Mouse (Mus musculus) forebrain, embryonic 12.5 days (tissue): Measurements from ENCODE around the gene Ccdc86. TPM values are rescaled to one million over a fixed set of nuclear protein-coding genes. Genes with fewer than 3 reads are reported as not detected.

Experiments used
- ATAC-seq: fragments of 200-750 bp; cut with Nextera tagmentation; 2 replicates; pipeline ENCODE4 v1.8.0; 2017; ENCODE audit warnings: moderate TSS enrichment; ENCODE audit not compliant: low FRiP score
- H3K27ac ChIP-seq: fragments of 300-500 bp; sonication (generic); 2 replicates; pipeline ENCODE4 v1.5.1; 2016; ENCODE audit warnings: mild to moderate bottlenecking
- H3K27me3 ChIP-seq: fragments of 300-500 bp; sonication (generic); 2 replicates; pipeline ENCODE4 v1.6.1; 2016; ENCODE audit warnings: mild to moderate bottlenecking
- H3K36me3 ChIP-seq: fragments of 300-500 bp; sonication (generic); replicated peaks from 2 replicates; pipeline ENCODE4 v1.6.1; 2016; ENCODE audit warnings: mild to moderate bottlenecking
- H3K4me1 ChIP-seq: fragments of 300-500 bp; sonication (generic); 2 replicates; pipeline ENCODE4 v1.6.1; 2016
- H3K4me2 ChIP-seq: fragments of 300-500 bp; sonication (generic); 2 replicates; pipeline ENCODE4 v1.6.1; 2016; ENCODE audit warnings: mild to moderate bottlenecking, moderate library complexity
- H3K4me3 ChIP-seq: fragments of 300-500 bp; sonication (generic); replicated peaks from 2 replicates; pipeline ENCODE4 v1.5.1; 2016; ENCODE audit warnings: mild to moderate bottlenecking
- H3K9ac ChIP-seq: fragments of 300-500 bp; sonication (generic); 2 replicates; pipeline ENCODE4 v1.6.1; 2016; ENCODE audit warnings: mild to moderate bottlenecking
- H3K9me3 ChIP-seq: fragments of 300-500 bp; sonication (generic); 2 replicates; pipeline ENCODE4 v1.6.1; 2016
- WGBS: fragments of 180-500 bp; shearing (Covaris S2); methylation state at CpG from one replicate; pipeline ENCODE4 v1.1.7; 2016; 5-methylcytosine and 5-hydroxymethylcytosine counted together
- polyA plus RNA-seq: library from polyadenylated mRNA; unstranded; fragments of >200 nt; fragmentation: Nextera tagmentation; extraction: Ambion mirVana; gene quantifications from 2 replicates; pipeline ENCODE4 v1.2.1, GENCODE M21; 2016

The Ccdc86 gene
- polyA plus RNA-seq, 1 experiment from 2014 or later: 27.0 TPM

DNA sequence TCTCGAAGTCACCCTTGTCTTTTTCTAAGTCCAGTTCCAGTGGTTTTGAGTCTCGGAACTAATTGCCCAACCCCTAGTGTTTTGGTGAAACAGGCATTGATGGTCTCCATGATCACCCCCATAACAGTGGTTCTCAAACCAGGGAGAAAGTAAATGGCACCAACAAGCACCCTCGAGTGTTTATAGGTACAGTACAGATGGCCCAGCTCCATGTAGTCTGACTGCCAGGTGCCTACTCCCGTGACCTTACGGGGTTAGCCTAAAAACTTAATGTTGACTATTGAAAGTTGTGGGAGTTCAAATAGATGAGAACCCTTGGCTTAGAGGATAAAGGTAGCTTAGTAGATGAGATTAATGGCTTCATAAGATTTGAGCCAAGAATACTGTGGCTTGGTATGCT, 48.0 kb downstream of the Ccdc86 start:
- Histone ChIP-seq H3K4me1 (peaks cover 13% of the 10 kb centered on the region), H3K27ac (no peak overlapping the region), H3K4me2 (no peak overlapping the region), H3K9ac (no peak overlapping the region), H3K36me3 (peaks cover 91% of the 10 kb centered on the region), H3K27me3 (no peaks in the 10 kb centered on the region), H3K4me3 (no peak overlapping the region), H3K9me3 (no peaks in the 10 kb centered on the region)
- ATAC-seq: no peak
- WGBS: 92% methylated on average over 5 of the region's 5 CpGs

- H3K27ac ChIP-seq: no peak overlapping the region
- whole genome bisulfite sequencing: 89% methylated on average over 6 of the region's 6 CpGs
- no peak overlapping the region for H3K4me2 ChIP-seq
- H3K36me3 ChIP-seq: peaks cover 84% of the 10 kb centered on the region
- H3K4me1 ChIP-seq: peaks cover 15% of the 10 kb centered on the region
- H3K9ac ChIP-seq: no peak overlapping the region
- H3K27me3 ChIP-seq: no peaks in the 10 kb centered on the region
- ATAC-seq: no peak
- H3K9me3 ChIP-seq: no peaks in the 10 kb centered on the region
- no peak overlapping the region for H3K4me3 ChIP-seq
Measured at GRCm38 (mm10) chr19:10900315-10900714, 48.8 kb downstream of the Ccdc86 start.

DNA sequence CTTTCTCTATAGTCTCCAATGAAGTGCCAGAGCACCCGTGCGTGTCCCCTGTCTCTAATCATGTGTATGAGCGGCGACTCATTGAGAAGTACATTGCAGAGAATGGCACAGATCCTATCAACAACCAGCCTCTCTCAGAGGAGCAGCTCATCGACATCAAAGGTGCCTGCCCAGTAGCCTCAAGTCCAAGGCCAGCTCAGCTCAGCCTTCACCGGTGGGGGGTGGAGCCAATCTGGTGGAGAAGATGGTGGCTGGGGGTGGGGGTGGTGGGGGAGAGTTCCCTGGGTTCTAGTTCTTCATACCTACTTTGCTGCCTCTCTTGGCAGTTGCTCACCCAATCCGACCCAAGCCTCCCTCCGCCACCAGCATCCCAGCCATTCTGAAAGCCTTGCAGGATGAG, 51.6 kb downstream of the Ccdc86 start:
- H3K27ac ChIP-seq: no peak overlapping the region
- 0 out of 2 replicates have a peak overlapping the region, but pooled peaks have one; percentile 86 for H3K4me2 ChIP-seq
- peaks cover 56% of the 10 kb centered on the region for H3K36me3 ChIP-seq
- no peaks in the 10 kb centered on the region for H3K9me3 ChIP-seq
- H3K27me3 ChIP-seq: no peaks in the 10 kb centered on the region
- H3K4me3 ChIP-seq: no peak overlapping the region
- no peak for ATAC-seq
- H3K4me1 ChIP-seq: peaks cover 20% of the 10 kb centered on the region
- WGBS: 92% methylated on average over 8 of the region's 8 CpGs
- H3K9ac ChIP-seq: no peak overlapping the region

GRCm38 (mm10) chr19:10896849-10897248, 52.2 kb downstream of the Ccdc86 start:
- 83% methylated on average over 7 of the region's 7 CpGs for WGBS
- peak overlapping the region; percentile 86 for H3K4me3 ChIP-seq
- peak overlapping the region; percentile 86 for H3K4me2 ChIP-seq
- peaks cover 50% of the 10 kb centered on the region for H3K36me3 ChIP-seq
- peak overlapping the region; percentile 87; the same call in 1 of the 2 replicates for H3K9ac ChIP-seq
- H3K9me3 ChIP-seq: no peaks in the 10 kb centered on the region
- H3K4me1 ChIP-seq: peaks cover 20% of the 10 kb centered on the region
- no peak overlapping the region for H3K27ac ChIP-seq
- H3K27me3 ChIP-seq: no peaks in the 10 kb centered on the region
- no peak for ATAC-seq

- Histone ChIP-seq H3K4me3 (peak overlapping the region; percentile 86), H3K27ac (peak overlapping the region; percentile 92), H3K36me3 (peaks cover 38% of the 10 kb centered on the region), H3K9me3 (no peaks in the 10 kb centered on the region), H3K9ac (peak overlapping the region; percentile 87), H3K27me3 (no peaks in the 10 kb centered on the region), H3K4me1 (peaks cover 20% of the 10 kb centered on the region), H3K4me2 (peak overlapping the region; percentile 86)
- ATAC-seq: no peak
- 2% methylated on average over 16 of the region's 16 CpGs for WGBS
Measured at GRCm38 (mm10) chr19:10895708-10896107, 53.4 kb downstream of the Ccdc86 start.

DNA sequence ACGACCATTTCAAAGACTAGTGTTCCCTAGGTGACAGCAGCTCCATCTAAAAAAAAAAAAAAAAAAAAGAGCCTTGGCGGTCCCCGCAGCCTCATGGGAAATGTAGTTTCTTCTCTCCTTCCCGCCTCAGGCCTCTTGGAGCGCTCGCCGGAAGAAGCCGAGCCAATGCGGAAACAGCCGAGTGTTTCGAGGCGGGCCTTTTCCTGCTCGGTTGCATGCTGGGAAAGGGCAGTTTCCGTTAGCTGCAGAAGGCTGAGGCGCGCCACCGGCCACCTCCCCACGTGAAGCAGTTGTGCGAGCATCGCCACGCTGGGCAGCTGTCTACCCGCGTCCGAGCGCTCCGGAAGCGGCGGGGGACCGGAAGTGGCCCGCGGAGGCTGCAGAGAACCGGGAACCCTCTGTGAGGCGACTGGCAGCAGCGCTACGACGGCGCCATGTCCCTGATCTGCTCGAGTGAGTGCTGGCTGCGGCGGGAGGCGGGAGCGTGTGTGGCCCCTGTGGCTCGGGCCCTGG, 54.0 kb downstream of the Ccdc86 start, which contains the start of gene Prpf19:
Gene Prpf19 (plus strand): TSS at position 216 of the 513 bp plus-strand sequence.
- Histone ChIP-seq H3K9ac (peak within 1 kb of the TSS; percentile 87), H3K36me3 (peaks cover 32% of the 10 kb centered on the region), H3K4me3 (peak within 1 kb of the TSS; percentile 86), H3K4me1 (peaks cover 20% of the 10 kb centered on the region), H3K4me2 (peak within 1 kb of the TSS; percentile 86), H3K9me3 (no peaks in the 10 kb centered on the region), H3K27ac (peak within 1 kb of the TSS; percentile 92), H3K27me3 (no peaks in the 10 kb centered on the region)
- WGBS: under 1% methylated on average over 43 of the region's 43 CpGs
- peak; percentile 95 for ATAC-seq

GRCm38 (mm10) chr19:10892201-10892600, 56.9 kb downstream of the Ccdc86 start:
- Histone ChIP-seq H3K9me3 (no peaks in the 10 kb centered on the region), H3K9ac (no peak overlapping the region), H3K36me3 (peaks cover 3% of the 10 kb centered on the region; the same call in 1 of the 2 replicates), H3K4me2 (no peak overlapping the region), H3K27me3 (no peaks in the 10 kb centered on the region), H3K4me3 (no peak overlapping the region), H3K4me1 (peaks cover 19% of the 10 kb centered on the region), H3K27ac (no peak overlapping the region)
- 88% methylated on average over 3 of the region's 3 CpGs for WGBS
- no peak for ATAC-seq

Other genes starting within 250 kb of the Ccdc86 start
- gene Cd5, start 210.3 kb downstream of the Ccdc86 start, polyA plus RNA-seq: not detected in 2 replicates
- gene Cd6, start 119.2 kb downstream of the Ccdc86 start, polyA plus RNA-seq: not detected in 2 replicates
- gene Slc15a3, start 109.5 kb downstream of the Ccdc86 start, polyA plus RNA-seq: 0.12 and 0.38 TPM in 2 replicates
- 115 and 126 TPM in 2 replicates for gene Tmem132a, start 79.3 kb downstream of the Ccdc86 start, polyA plus RNA-seq
- 35.6 and 36.6 TPM in 2 replicates for gene Tmem109, start 67.3 kb downstream of the Ccdc86 start, polyA plus RNA-seq
- gene Prpf19, start 54.0 kb downstream of the Ccdc86 start, polyA plus RNA-seq: 43.3 and 49.6 TPM in 2 replicates
- gene Zp1, start 28.6 kb downstream of the Ccdc86 start, polyA plus RNA-seq: not detected in 2 replicates
- 0.08 TPM in 1 of 2 replicates, not detected in the other for gene Ptgdr2, start 12.1 kb downstream of the Ccdc86 start, polyA plus RNA-seq
- gene Ms4a10, start 25.4 kb upstream of the Ccdc86 start, polyA plus RNA-seq: not detected in 2 replicates
- not detected in 2 replicates for gene Ms4a15, start 44.0 kb upstream of the Ccdc86 start, polyA plus RNA-seq
- not detected in 2 replicates for gene Ms4a18, start 68.8 kb upstream of the Ccdc86 start, polyA plus RNA-seq
- gene Ms4a8a, start 131.8 kb upstream of the Ccdc86 start, polyA plus RNA-seq: not detected in 2 replicates
- gene 1700017D01Rik, start 181.6 kb upstream of the Ccdc86 start, polyA plus RNA-seq: not detected in 2 replicates
- gene 1700025F22Rik, start 216.1 kb upstream of the Ccdc86 start, polyA plus RNA-seq: not detected in 2 replicates
- gene Ms4a13, start 247.5 kb upstream of the Ccdc86 start, polyA plus RNA-seq: not detected in 2 replicates